ENCODE assay signal across 8 mouse cellular contexts in genomic region chr12:76196709-76197054, GRCm38 (mm10). TPM values are rescaled to one million over a fixed set of nuclear protein-coding genes. Genes with fewer than 3 reads are reported as not detected.
A peak's percentile ranks its signal among the peaks of the same experiment; 100 is the strongest.
DNase-seq lines count a peak whose midpoint lies in the region; ATAC-seq and TF ChIP-seq lines count a peak whose summit lies in the region.

No protein-coding gene starts in this region.

- TF ChIP-seq CTCF in gastrocnemius, adult 2 months (IDR thresholded peaks at IDR 0.05): peak; percentile 95
- peak; percentile 91 for TF ChIP-seq CTCF in hindbrain, postnatal 0 days (IDR thresholded peaks at IDR 0.05; ENCODE audit: low read depth)

- peak; percentile 87 for DNase-seq in ZHBTc4 (ENCODE audit: low read depth, low spot score)
- peak; percentile 52 to 78 for DNase-seq in cerebellum, postnatal 4 days (ENCODE audit: low spot score in 2 of 2)
- peak; percentile 67 for DNase-seq in gastrocnemius, adult 2 months
- peak; percentile 87 for DNase-seq in hindbrain, postnatal 0 days (ENCODE audit: low spot score)
- DNase-seq in left cerebral cortex, adult 18-20 months (ENCODE audit: low spot score in 2 of 2): peak; percentile 74 to 80
- DNase-seq in lung, postnatal 4 days: peak; percentile 61 to 83
- DNase-seq in right cerebral cortex, adult 18-20 months: peak; percentile 75
- DNase-seq in urinary bladder, postnatal 4 days (ENCODE audit: low spot score in 2 of 2): peak; percentile 63 to 68

- H3K27me3 ChIP-seq in hindbrain, postnatal 0 days (ENCODE audit: insufficient read depth, low read length): no peaks in the 10 kb centered on the region

- H3K9me3 ChIP-seq in hindbrain, postnatal 0 days (ENCODE audit: low read length): no peaks in the 10 kb centered on the region

- peak; percentile 81 for ATAC-seq in hindbrain, postnatal 0 days

- 6% methylated on average over 6 of the region's 6 CpGs for WGBS in hindbrain, postnatal 0 days

- peak overlapping the region; percentile 74 for H3K4me3 ChIP-seq in gastrocnemius, adult 2 months
- peak overlapping the region; percentile 36 for H3K4me3 ChIP-seq in hindbrain, postnatal 0 days (ENCODE audit: low read length)

- H3K4me2 ChIP-seq in hindbrain, postnatal 0 days (ENCODE audit: low read depth, low read length): peak overlapping the region; percentile 63

- peak overlapping the region; percentile 70 for H3K27ac ChIP-seq in gastrocnemius, adult 2 months
- no peak overlapping the region for H3K27ac ChIP-seq in hindbrain, postnatal 0 days

- no peaks in the 10 kb centered on the region for H3K36me3 ChIP-seq in hindbrain, postnatal 0 days (ENCODE audit: insufficient read depth, low read length)

- H3K4me1 ChIP-seq in hindbrain, postnatal 0 days (ENCODE audit: insufficient read depth, low read length): peaks cover 7% of the 10 kb centered on the region

- peak overlapping the region; percentile 18; the same call in 1 of the 2 replicates for H3K9ac ChIP-seq in hindbrain, postnatal 0 days (replicated peaks; ENCODE audit: low read length)

- intact Hi-C loops in gastrocnemius, adult 2 months (cut with DNase I): loop anchor here (2.0 kb wide), 2 partner anchors 144 to 408 kb away; no protein-coding TSS in a partner anchor

RNA-seq across cellular contexts. Expression of gene Esr2, which starts 19.6 kb away (rescaled TPM):
- under 1 TPM; 0.08 to 0.13 TPM for total RNA-seq in gastrocnemius, adult 2 months (2021)
- 0.29 and 0.31 TPM in 2 replicates for total RNA-seq in hindbrain, postnatal 0 days (2014; rRNA removed)
- polyA plus RNA-seq in hindbrain, postnatal 0 days (2015; fragmentation: Nextera tagmentation; extraction: Ambion mirVana): 0.28 and 0.35 TPM in 2 replicates
- total RNA-seq in left cerebral cortex, adult 18-20 months (2021): under 1 TPM; 0.44 to 0.45 TPM

RNA-seq across cellular contexts. Expression of gene Tex21, which starts 49.9 kb away (rescaled TPM):
- not detected for total RNA-seq in gastrocnemius, adult 2 months (2021)
- total RNA-seq in hindbrain, postnatal 0 days (2014; rRNA removed): not detected in 2 replicates
- polyA plus RNA-seq in hindbrain, postnatal 0 days (2015; fragmentation: Nextera tagmentation; extraction: Ambion mirVana): not detected in 2 replicates
- total RNA-seq in left cerebral cortex, adult 18-20 months (2021): not detected

RNA-seq across cellular contexts. Expression of gene Mthfd1, which starts 58.4 kb away (rescaled TPM):
- total RNA-seq in gastrocnemius, adult 2 months (2021): 10 to 100 TPM; 30.1 to 37.8 TPM
- total RNA-seq in hindbrain, postnatal 0 days (2014; rRNA removed): 30.9 and 31.3 TPM in 2 replicates
- polyA plus RNA-seq in hindbrain, postnatal 0 days (2015; fragmentation: Nextera tagmentation; extraction: Ambion mirVana): 33.1 and 37.1 TPM in 2 replicates
- total RNA-seq in left cerebral cortex, adult 18-20 months (2021): 10 to 100 TPM; 36.6 to 38.1 TPM
